Mouse (Mus musculus) kidney, embryonic 16.5 days (tissue): ENCODE measurements around the gene Fcgr3. TPM values are rescaled to one million over a fixed set of nuclear protein-coding genes. Genes with fewer than 3 reads are reported as not detected.
"Not testable (repeated sequence)": the region's sequence is repeated elsewhere in the genome, so short reads cannot be mapped to it uniquely, and the experiment has no call there.

Source experiments
- ATAC-seq: fragments of 200-750 bp; cut with Nextera tagmentation; 2 replicates; pipeline ENCODE4 v1.8.0; 2017; ENCODE audit warnings: moderate TSS enrichment; ENCODE audit not compliant: low FRiP score, low TSS enrichment
- H3K27ac ChIP-seq: fragments of 300-500 bp; sonication (generic); 2 replicates; pipeline ENCODE4 v1.5.1; 2014; ENCODE audit warnings: low read length
- H3K27me3 ChIP-seq: fragments of 300-500 bp; sonication (generic); 2 replicates; pipeline ENCODE4 v1.6.1; 2014; ENCODE audit warnings: low read length, control low read depth, mixed read lengths; ENCODE audit not compliant: insufficient read depth
- H3K36me3 ChIP-seq: fragments of 300-500 bp; sonication (generic); 2 replicates; pipeline ENCODE4 v1.6.1; 2014; ENCODE audit warnings: low read length, control low read depth, mixed read lengths; ENCODE audit not compliant: insufficient read depth
- H3K4me1 ChIP-seq: fragments of 300-500 bp; sonication (generic); 2 replicates; pipeline ENCODE4 v1.6.1; 2014; ENCODE audit warnings: low read length, control low read depth, mixed read lengths; ENCODE audit not compliant: insufficient read depth
- H3K4me2 ChIP-seq: fragments of 300-500 bp; sonication (generic); replicated peaks from 2 replicates; pipeline ENCODE4 v1.6.1; 2014; ENCODE audit warnings: low read depth, low read length
- H3K4me3 ChIP-seq: fragments of 300-500 bp; sonication (generic); 2 replicates; pipeline ENCODE4 v1.5.1; 2014; ENCODE audit warnings: mild to moderate bottlenecking, low read length
- H3K9ac ChIP-seq: fragments of 300-500 bp; sonication (generic); replicated peaks from 2 replicates; pipeline ENCODE4 v1.6.1; 2014; ENCODE audit warnings: low read length
- H3K9me3 ChIP-seq: fragments of 300-500 bp; sonication (generic); 2 replicates; pipeline ENCODE4 v1.6.1; 2016; ENCODE audit warnings: low read length, control low read depth
- WGBS: fragments of 180-500 bp; shearing (Covaris S2); extraction: QIAGEN DNeasy Blood & Tissue Kit; methylation state at CpG from one replicate; pipeline ENCODE4 v1.1.7; 2014; 5-methylcytosine and 5-hydroxymethylcytosine counted together
- polyA plus RNA-seq: library from polyadenylated mRNA; unstranded; fragments of >200 nt; fragmentation: Nextera tagmentation; extraction: Ambion mirVana; gene quantifications from 2 replicates; pipeline ENCODE4 v1.2.1, GENCODE M21; 2015

Gene Fcgr3
- polyA plus RNA-seq, 1 experiment from 2014 or later, result 9.0 TPM

DNA sequence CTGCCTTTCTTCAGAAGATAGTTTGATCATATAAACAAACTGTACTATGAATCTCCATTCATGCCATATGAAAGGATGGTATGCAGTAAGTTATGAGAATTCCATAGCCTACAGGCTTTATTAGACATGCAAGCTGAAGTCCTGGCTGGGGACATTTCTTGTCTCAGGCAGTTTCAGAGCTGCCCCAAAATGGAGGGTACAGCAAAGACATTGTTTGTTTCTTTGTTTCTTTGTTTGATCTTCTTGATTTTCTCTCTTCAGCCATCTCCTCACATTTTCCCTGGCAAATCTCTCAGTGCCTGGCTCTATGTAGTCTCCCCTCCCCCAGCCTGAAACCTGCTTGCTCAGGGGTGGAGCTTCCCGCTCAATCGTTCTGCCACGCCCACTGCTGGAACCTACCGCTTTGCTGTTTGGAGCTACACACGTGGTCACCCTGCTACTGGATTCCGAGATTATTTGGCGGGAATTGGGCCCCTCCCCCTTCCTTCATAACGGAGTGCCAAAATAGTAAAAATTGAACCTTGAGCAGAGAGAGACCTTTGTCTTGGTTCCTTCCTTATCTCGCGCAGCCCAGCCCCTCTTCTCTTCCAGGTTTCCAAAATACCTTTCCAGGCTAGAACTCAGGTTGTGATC is 23.6 kb upstream of the Fcgr3 start:
- H3K27me3 ChIP-seq, result peaks cover 12% of the 10 kb centered on the region
- not testable (repeated sequence) for H3K27ac ChIP-seq, ATAC-seq, H3K4me3 ChIP-seq, H3K4me1 ChIP-seq, H3K36me3 ChIP-seq, H3K9ac ChIP-seq, H3K9me3 ChIP-seq
- peak overlapping the region; percentile 34; the same call in 1 of the 2 replicates for H3K4me2 ChIP-seq
- 5% methylated on average over 10 of the region's 10 CpGs for WGBS

DNA sequence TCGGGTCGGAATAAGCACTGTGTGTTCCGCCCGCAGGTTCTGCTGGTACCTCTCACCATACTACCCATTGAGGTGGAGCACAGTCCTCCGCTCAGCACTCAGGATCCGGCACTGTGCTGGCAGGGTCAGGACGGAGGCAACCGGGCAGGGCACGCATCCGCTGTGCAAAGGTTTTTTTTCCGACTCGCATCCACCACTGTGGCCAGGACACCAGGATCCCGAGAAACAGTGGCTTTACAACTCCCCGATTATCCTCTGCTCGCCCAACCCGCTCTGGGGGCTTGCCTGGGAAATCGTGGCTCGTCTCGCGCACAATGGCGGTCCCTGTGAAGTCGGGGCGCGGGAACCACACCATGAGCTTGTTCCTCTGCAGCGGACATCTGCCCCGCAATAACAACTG is 21.0 kb upstream of the Fcgr3 start:
- peak overlapping the region; percentile 64 for H3K9ac ChIP-seq
- no peaks in the 10 kb centered on the region for H3K36me3 ChIP-seq
- WGBS, result 0% methylated on average over 26 of the region's 26 CpGs
- peak overlapping the region; percentile 48 for H3K4me3 ChIP-seq
- peaks cover 16% of the 10 kb centered on the region for H3K27me3 ChIP-seq
- H3K27ac ChIP-seq, result no peak overlapping the region
- H3K9me3 ChIP-seq, result no peaks in the 10 kb centered on the region
- ATAC-seq, result no peak
- H3K4me2 ChIP-seq, result peak overlapping the region; percentile 66
- no peaks in the 10 kb centered on the region for H3K4me1 ChIP-seq

GRCm38 (mm10) chr1:171081512-171082231 is 16.9 kb upstream of the Fcgr3 start:
- peak; percentile 42 for ATAC-seq
- not testable (repeated sequence) for H3K4me2 ChIP-seq, H3K9ac ChIP-seq, H3K27ac ChIP-seq, H3K4me1 ChIP-seq, H3K9me3 ChIP-seq, H3K4me3 ChIP-seq, H3K36me3 ChIP-seq
- H3K27me3 ChIP-seq, result peaks cover 22% of the 10 kb centered on the region
- 34% methylated on average over 9 of the region's 17 CpGs for WGBS

GRCm38 (mm10) chr1:171079825-171080224 is 15.1 kb upstream of the Fcgr3 start:
- H3K27me3 ChIP-seq, result peaks cover 15% of the 10 kb centered on the region
- ATAC-seq, result peak; percentile 39
- WGBS, result no CpG with 5 or more reads among the region's 43 CpGs
- not testable (repeated sequence) for H3K9me3 ChIP-seq, H3K9ac ChIP-seq, H3K4me1 ChIP-seq, H3K36me3 ChIP-seq, H3K4me2 ChIP-seq, H3K27ac ChIP-seq, H3K4me3 ChIP-seq

DNA sequence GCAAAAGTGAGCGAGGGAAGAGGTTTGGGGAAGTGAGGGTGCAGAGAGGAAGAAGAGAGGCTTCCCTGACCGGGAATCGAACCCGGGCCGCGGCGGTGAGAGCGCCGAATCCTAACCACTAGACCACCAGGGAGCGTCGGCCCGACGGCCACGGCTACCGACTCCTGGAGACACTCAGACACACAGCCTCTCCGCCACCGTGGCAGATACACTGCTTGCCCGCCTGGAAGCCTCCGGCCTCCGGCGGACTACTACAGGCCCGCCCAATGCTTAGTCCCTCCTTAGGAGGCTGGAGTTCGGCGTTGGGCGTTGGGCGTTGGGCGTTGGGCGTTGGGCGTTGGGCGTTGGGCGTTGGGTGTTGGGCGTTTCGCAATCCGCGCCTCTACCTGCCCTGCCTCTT is 14.6 kb upstream of the Fcgr3 start:
- H3K36me3 ChIP-seq, H3K4me1 ChIP-seq, H3K4me3 ChIP-seq, H3K4me2 ChIP-seq, H3K9me3 ChIP-seq, H3K27ac ChIP-seq, H3K9ac ChIP-seq: not testable (repeated sequence)
- 0% methylated on average over 1 of the region's 35 CpGs for WGBS
- peaks cover 16% of the 10 kb centered on the region for H3K27me3 ChIP-seq
- peak; percentile 58 for ATAC-seq

- peaks cover 21% of the 10 kb centered on the region for H3K27me3 ChIP-seq
- ATAC-seq, H3K4me3 ChIP-seq, H3K4me1 ChIP-seq, H3K9me3 ChIP-seq, H3K36me3 ChIP-seq, H3K9ac ChIP-seq, H3K27ac ChIP-seq: not testable (repeated sequence)
- 22% methylated on average over 11 of the region's 12 CpGs for WGBS
- H3K4me2 ChIP-seq, result peak overlapping the region; percentile 30; the same call in 1 of the 2 replicates
Observed at GRCm38 (mm10) chr1:171078419-171078818, 13.7 kb upstream of the Fcgr3 start.

GRCm38 (mm10) chr1:171077955-171078354 is 13.2 kb upstream of the Fcgr3 start:
- not testable (repeated sequence) for H3K27ac ChIP-seq, H3K36me3 ChIP-seq, H3K4me1 ChIP-seq, H3K9me3 ChIP-seq, H3K9ac ChIP-seq
- Histone ChIP-seq H3K4me2 (peak overlapping the region; percentile 46), H3K4me3 (peak overlapping the region; percentile 11; the same call in 1 of the 2 replicates), H3K27me3 (peaks cover 21% of the 10 kb centered on the region)
- peak; percentile 43 for ATAC-seq
- 3% methylated on average over 12 of the region's 27 CpGs for WGBS

- 43% methylated on average over 5 of the region's 5 CpGs for WGBS
- H3K9ac ChIP-seq, H3K4me3 ChIP-seq, H3K27ac ChIP-seq, H3K4me1 ChIP-seq, H3K36me3 ChIP-seq, H3K4me2 ChIP-seq, ATAC-seq, H3K9me3 ChIP-seq: not testable (repeated sequence)
- peaks cover 21% of the 10 kb centered on the region for H3K27me3 ChIP-seq
Observed at GRCm38 (mm10) chr1:171077192-171077591, 12.5 kb upstream of the Fcgr3 start.

DNA sequence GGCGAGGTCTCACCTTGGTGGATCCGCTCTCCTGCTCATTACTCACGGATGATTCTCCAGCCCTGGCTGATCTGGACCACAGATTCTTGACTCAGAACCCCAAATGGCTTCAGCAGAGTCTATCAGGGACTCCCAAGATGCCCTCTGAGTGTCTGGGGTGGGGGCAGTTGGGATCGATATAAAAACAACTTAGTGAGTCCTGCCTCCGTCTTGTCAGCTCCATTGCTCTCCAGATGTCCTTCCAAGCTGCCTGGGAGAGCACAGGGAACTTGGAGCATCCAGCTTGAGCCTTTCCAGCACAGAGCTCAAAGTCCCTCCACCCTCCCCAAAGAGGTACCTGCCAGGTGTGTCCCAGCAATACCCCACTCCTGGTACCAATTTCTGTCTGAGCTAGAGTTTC is 11.4 kb upstream of the Fcgr3 start:
- H3K27ac ChIP-seq, H3K9me3 ChIP-seq, H3K36me3 ChIP-seq, H3K9ac ChIP-seq, H3K4me3 ChIP-seq, H3K4me1 ChIP-seq, ATAC-seq, H3K4me2 ChIP-seq: not testable (repeated sequence)
- peaks cover 18% of the 10 kb centered on the region for H3K27me3 ChIP-seq
- 43% methylated on average over 2 of the region's 5 CpGs for WGBS

GRCm38 (mm10) chr1:171074283-171074682 is 9.5 kb upstream of the Fcgr3 start:
- 21% methylated on average over 4 of the region's 10 CpGs for WGBS
- peaks cover 29% of the 10 kb centered on the region for H3K27me3 ChIP-seq
- not testable (repeated sequence) for H3K4me1 ChIP-seq, H3K4me2 ChIP-seq, H3K27ac ChIP-seq, H3K9ac ChIP-seq, H3K36me3 ChIP-seq, H3K4me3 ChIP-seq, H3K9me3 ChIP-seq
- ATAC-seq, result peak; percentile 32
